Mouse (Mus musculus) forebrain, embryonic 16.5 days (tissue): Measurements from ENCODE around the gene Ndufv2. TPM values are rescaled to one million over a fixed set of nuclear protein-coding genes. Genes with fewer than 3 reads are reported as not detected.
A peak's percentile ranks its signal among the peaks of the same experiment; 100 is the strongest.

Source experiments
- ATAC-seq: fragments of 200-750 bp; cut with Nextera tagmentation; 2 replicates; pipeline ENCODE4 v1.8.0; 2017; ENCODE audit warnings: mild to moderate bottlenecking, moderate library complexity
- H3K27ac ChIP-seq: fragments of 300-500 bp; sonication (generic); 2 replicates; pipeline ENCODE4 v1.5.1; 2014; ENCODE audit warnings: low read length, control low read depth
- H3K27me3 ChIP-seq: fragments of 300-500 bp; sonication (generic); replicated peaks from 2 replicates; pipeline ENCODE4 v1.6.1; 2014; ENCODE audit warnings: low read length; ENCODE audit not compliant: control insufficient read depth, insufficient read depth
- H3K36me3 ChIP-seq: fragments of 300-500 bp; sonication (generic); 2 replicates; pipeline ENCODE4 v1.6.1; 2014; ENCODE audit not compliant: control insufficient read depth, insufficient read depth
- H3K4me1 ChIP-seq: fragments of 300-500 bp; sonication (generic); replicated peaks from 2 replicates; pipeline ENCODE4 v1.6.1; 2014; ENCODE audit warnings: low read length; ENCODE audit not compliant: control insufficient read depth, insufficient read depth
- H3K4me2 ChIP-seq: fragments of 300-500 bp; sonication (generic); 2 replicates; pipeline ENCODE4 v1.6.1; 2014; ENCODE audit warnings: mild to moderate bottlenecking, low read length, control low read depth
- H3K4me3 ChIP-seq: fragments of 300-500 bp; sonication (generic); replicated peaks from 2 replicates; pipeline ENCODE4 v1.5.1; 2014; ENCODE audit warnings: mild to moderate bottlenecking, low read length, control low read depth
- H3K9ac ChIP-seq: fragments of 300-500 bp; sonication (generic); replicated peaks from 2 replicates; pipeline ENCODE4 v1.6.1; 2014; ENCODE audit warnings: low read depth, low read length, control low read depth
- H3K9me3 ChIP-seq: fragments of 300-500 bp; sonication (generic); 2 replicates; pipeline ENCODE4 v1.6.1; 2016; ENCODE audit warnings: low read length; ENCODE audit not compliant: control insufficient read depth
- WGBS: fragments of 180-500 bp; shearing (Covaris S2); extraction: QIAGEN DNeasy Blood & Tissue Kit; methylation state at CpG from one replicate; pipeline ENCODE4 v1.1.7; 2014; 5-methylcytosine and 5-hydroxymethylcytosine counted together
- polyA plus RNA-seq: library from polyadenylated mRNA; unstranded; fragments of >200 nt; fragmentation: Nextera tagmentation; extraction: Ambion mirVana; gene quantifications from 2 replicates; pipeline ENCODE4 v1.2.1, GENCODE M21; 2015

The Ndufv2 gene
- polyA plus RNA-seq, 1 experiment from 2014 or later, result 339 TPM

- Histone ChIP-seq H3K27me3 (0 out of 2 replicates have a peak, but pooled peaks cover 2% of the 10 kb centered on the region), H3K9ac (peak overlapping the region; percentile 90), H3K27ac (no peak overlapping the region), H3K4me3 (peak overlapping the region; percentile 92), H3K4me1 (peaks cover 15% of the 10 kb centered on the region), H3K4me2 (peak overlapping the region; percentile 75), H3K9me3 (no peaks in the 10 kb centered on the region), H3K36me3 (peaks cover 18% of the 10 kb centered on the region)
- WGBS, result 43% methylated on average over 4 of the region's 4 CpGs
- ATAC-seq, result no peak
Measured at GRCm38 (mm10) chr17:66112166-66112565, 10.8 kb upstream of the Ndufv2 start.

DNA sequence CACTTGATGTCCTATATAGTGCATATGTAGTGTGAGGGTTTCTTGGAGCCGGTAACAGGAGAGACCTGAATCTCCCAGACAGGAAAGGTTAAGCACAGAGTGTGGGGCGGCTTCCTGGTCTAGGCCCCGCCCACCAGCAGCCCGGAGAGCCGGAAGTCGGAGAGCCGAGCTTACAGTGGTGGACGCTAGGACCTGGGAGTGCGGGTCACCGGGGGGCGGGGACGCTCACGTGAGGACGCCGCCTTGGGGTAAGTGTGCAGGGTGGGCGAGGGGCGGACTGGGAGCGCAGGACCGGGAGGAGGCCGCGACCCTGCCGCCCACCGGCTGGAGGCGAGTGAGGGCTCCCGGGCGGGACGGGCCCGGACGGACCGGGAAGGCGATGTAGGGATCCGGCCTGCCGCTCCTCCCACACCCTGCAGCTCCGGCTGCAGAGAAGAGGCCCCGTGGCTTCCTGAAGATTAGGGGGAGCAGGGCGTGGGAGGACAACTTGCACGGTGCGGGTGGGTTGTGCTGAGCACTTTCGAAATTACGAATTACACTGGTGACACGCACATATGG lies 10.1 kb upstream of the Ndufv2 start, which contains the start of gene Washc1:
Gene Washc1, plus strand, starts transcription at position 144 of the 558 bp plus-strand sequence.
- H3K36me3 ChIP-seq, result peaks cover 13% of the 10 kb centered on the region
- H3K4me3 ChIP-seq, result peak within 1 kb of the TSS; percentile 92
- peak; percentile 98 for ATAC-seq
- peak within 1 kb of the TSS; percentile 75 for H3K4me2 ChIP-seq
- peak within 1 kb of the TSS; percentile 90 for H3K9ac ChIP-seq
- H3K9me3 ChIP-seq, result no peaks in the 10 kb centered on the region
- peaks cover 15% of the 10 kb centered on the region for H3K4me1 ChIP-seq
- WGBS, result under 1% methylated on average over 37 of the region's 41 CpGs
- peak within 1 kb of the TSS; percentile 62 for H3K27ac ChIP-seq
- 0 out of 2 replicates have a peak, but pooled peaks cover 2% of the 10 kb centered on the region for H3K27me3 ChIP-seq

GRCm38 (mm10) chr17:66110746-66111145 lies 9.4 kb upstream of the Ndufv2 start:
- WGBS, result 51% methylated on average over 6 of the region's 6 CpGs
- no peak for ATAC-seq
- no peak overlapping the region for H3K27ac ChIP-seq
- peak overlapping the region; percentile 75 for H3K4me2 ChIP-seq
- H3K9me3 ChIP-seq, result no peaks in the 10 kb centered on the region
- peaks cover 15% of the 10 kb centered on the region for H3K4me1 ChIP-seq
- H3K4me3 ChIP-seq, result peak overlapping the region; percentile 92
- peaks cover 11% of the 10 kb centered on the region for H3K36me3 ChIP-seq
- H3K27me3 ChIP-seq, result 0 out of 2 replicates have a peak, but pooled peaks cover 2% of the 10 kb centered on the region
- H3K9ac ChIP-seq, result peak overlapping the region; percentile 90

DNA sequence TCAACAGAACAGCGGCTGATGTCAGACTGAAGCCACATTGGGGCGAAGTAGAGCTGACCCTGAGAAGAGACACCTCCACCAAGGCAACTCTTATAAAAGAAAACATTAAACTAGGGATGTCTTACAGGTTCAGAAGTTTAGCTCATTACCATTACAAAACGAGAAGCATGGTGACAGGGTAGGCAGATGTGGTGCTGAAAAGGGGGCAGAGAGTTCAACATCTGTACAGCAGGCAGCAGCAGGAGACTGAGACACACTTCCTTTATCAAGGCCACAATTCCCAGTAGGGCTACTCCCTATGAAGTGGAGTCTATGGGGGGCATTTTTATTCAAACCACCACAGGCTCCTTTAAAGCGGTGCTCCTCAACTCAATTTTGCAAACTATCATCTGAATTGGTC lies 6.8 kb upstream of the Ndufv2 start:
- ATAC-seq, result no peak
- H3K4me1 ChIP-seq, result peaks cover 15% of the 10 kb centered on the region
- WGBS, result 85% methylated on average over 4 of the region's 4 CpGs
- H3K4me3 ChIP-seq, result no peak overlapping the region
- H3K36me3 ChIP-seq, result no peaks in the 10 kb centered on the region
- no peak overlapping the region for H3K27ac ChIP-seq
- no peak overlapping the region for H3K9ac ChIP-seq
- no peaks in the 10 kb centered on the region for H3K9me3 ChIP-seq
- no peak overlapping the region for H3K4me2 ChIP-seq
- H3K27me3 ChIP-seq, result 0 out of 2 replicates have a peak, but pooled peaks cover 2% of the 10 kb centered on the region

DNA sequence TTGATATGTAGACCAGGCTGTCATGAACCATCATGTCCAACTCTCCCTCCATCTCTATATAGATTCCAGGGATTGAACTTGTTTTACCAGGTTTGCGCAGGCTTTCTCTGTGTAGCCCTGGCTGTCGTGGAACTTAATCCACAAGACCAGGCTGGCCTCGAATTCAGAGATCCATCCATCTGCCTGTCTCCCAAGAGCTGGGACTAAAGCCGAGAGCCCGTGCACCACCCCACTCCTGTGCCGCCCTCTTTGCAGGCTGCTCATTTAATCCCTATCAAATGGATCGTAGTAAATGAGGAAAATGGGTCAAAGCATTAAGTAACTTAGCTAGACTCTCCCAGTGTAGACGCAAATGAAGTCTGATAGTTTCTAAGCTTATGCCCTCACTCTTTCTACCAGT lies 6.1 kb upstream of the Ndufv2 start:
- no peak for ATAC-seq
- Histone ChIP-seq H3K9me3 (no peaks in the 10 kb centered on the region), H3K9ac (no peak overlapping the region), H3K27ac (no peak overlapping the region), H3K4me3 (no peak overlapping the region), H3K4me1 (peaks cover 12% of the 10 kb centered on the region), H3K27me3 (0 out of 2 replicates have a peak, but pooled peaks cover 2% of the 10 kb centered on the region), H3K4me2 (no peak overlapping the region), H3K36me3 (no peaks in the 10 kb centered on the region)
- WGBS, result 65% methylated on average over 8 of the region's 8 CpGs

GRCm38 (mm10) chr17:66106601-66107267 lies 5.4 kb upstream of the Ndufv2 start:
- no peak overlapping the region for H3K4me3 ChIP-seq
- H3K27ac ChIP-seq, result no peak overlapping the region
- WGBS, result 50% methylated on average over 10 of the region's 10 CpGs
- no peak overlapping the region for H3K4me2 ChIP-seq
- no peaks in the 10 kb centered on the region for H3K36me3 ChIP-seq
- no peak overlapping the region for H3K9ac ChIP-seq
- H3K9me3 ChIP-seq, result no peaks in the 10 kb centered on the region
- ATAC-seq, result no peak
- H3K4me1 ChIP-seq, result peaks cover 7% of the 10 kb centered on the region; the same call in 1 of the 2 replicates
- H3K27me3 ChIP-seq, result 0 out of 2 replicates have a peak, but pooled peaks cover 2% of the 10 kb centered on the region

- Histone ChIP-seq H3K4me1 (peaks cover 14% of the 10 kb centered on the region), H3K27me3 (no peaks in the 10 kb centered on the region)
Measured at GRCm38 (mm10) chr17:66104076-66104475, 2.7 kb upstream of the Ndufv2 start.

GRCm38 (mm10) chr17:66100566-66101379 lies 586 bp downstream of the Ndufv2 start:
- H3K9ac ChIP-seq, result peak overlapping the region; percentile 98
- peak overlapping the region; percentile 93 for H3K4me3 ChIP-seq
- peaks cover 14% of the 10 kb centered on the region for H3K4me1 ChIP-seq
- H3K27me3 ChIP-seq, result no peaks in the 10 kb centered on the region
- no peak for ATAC-seq
- H3K9me3 ChIP-seq, result no peaks in the 10 kb centered on the region
- WGBS, result under 1% methylated on average over 41 of the region's 41 CpGs
- no peaks in the 10 kb centered on the region for H3K36me3 ChIP-seq
- H3K4me2 ChIP-seq, result peak overlapping the region; percentile 99
- peak overlapping the region; percentile 97 for H3K27ac ChIP-seq

More at GRCm38 (mm10) chr17:66104076-66104475, 2.7 kb upstream of the Ndufv2 start:
- Histone ChIP-seq H3K9me3 (no peaks in the 10 kb centered on the region), H3K27ac (no peak overlapping the region), H3K9ac (no peak overlapping the region), H3K4me2 (no peak overlapping the region), H3K4me3 (no peak overlapping the region), H3K36me3 (no peaks in the 10 kb centered on the region)
- WGBS, result 79% methylated on average over 7 of the region's 7 CpGs
- ATAC-seq, result no peak

- Histone ChIP-seq H3K27ac (no peak overlapping the region), H3K36me3 (0 out of 2 replicates have a peak, but pooled peaks cover 3% of the 10 kb centered on the region), H3K9me3 (no peaks in the 10 kb centered on the region), H3K4me1 (no peaks in the 10 kb centered on the region), H3K4me2 (no peak overlapping the region), H3K9ac (no peak overlapping the region), H3K27me3 (no peaks in the 10 kb centered on the region), H3K4me3 (no peak overlapping the region)
- no peak for ATAC-seq
- 87% methylated on average over 3 of the region's 3 CpGs for WGBS
Measured at GRCm38 (mm10) chr17:66092664-66093063, 8.7 kb downstream of the Ndufv2 start.
